Mouse (Mus musculus): Measurements from ENCODE around the gene Mrpl55.

DNA sequence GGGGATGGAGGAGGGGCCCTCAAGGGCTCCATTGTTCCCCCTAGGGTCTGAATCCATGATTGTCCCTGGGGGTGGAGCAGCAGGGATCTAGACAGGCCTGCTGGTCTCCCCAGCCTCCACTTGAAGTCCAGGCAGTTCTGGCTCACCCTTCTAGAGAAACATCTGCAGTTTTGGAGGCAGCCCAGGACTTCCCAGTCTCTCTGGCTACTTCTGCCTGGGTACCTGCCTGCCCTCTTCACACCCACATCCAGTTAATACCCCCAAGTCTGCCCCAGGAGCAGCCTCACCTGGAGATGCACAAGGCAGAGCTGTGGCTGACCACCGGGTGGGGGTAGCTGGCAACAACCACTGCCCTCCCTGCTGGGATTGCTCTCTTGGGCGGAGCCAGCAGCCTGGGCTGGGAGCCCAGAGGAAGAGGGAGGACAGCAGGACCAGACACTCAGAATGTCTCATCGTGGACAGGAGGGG lies 19.4 kb upstream of the Mrpl55 start, which contains the start of gene Gjc2:
- TF ChIP-seq CTCF (IDR thresholded peaks at IDR 0.05; ENCODE audit: borderline replicate concordance, insufficient read depth, low read depth, low read length) (no peak), POLR2A (IDR thresholded peaks at IDR 0.05; ENCODE audit: borderline replicate concordance, insufficient read depth, low read length) (no peak)
